Mouse (Mus musculus) CD4-positive, CD25-positive, alpha-beta regulatory T cell, adult 4 months (primary cell): ENCODE measurements around the gene Hoxd3. TPM values are rescaled to one million over a fixed set of nuclear protein-coding genes. Genes with fewer than 3 reads are reported as not detected.

Source experiments
- ATAC-seq: one replicate; pipeline ENCODE4 v1.8.0; 2017
- polyA plus RNA-seq, 2 experiments: library from polyadenylated mRNA; unstranded; fragments of 100-300 nt; shearing (Covaris generic); gene quantifications; one replicate each; pipeline ENCODE4 v1.2.1; 2017

Hoxd3 gene
- polyA plus RNA-seq: not detected

DNA sequence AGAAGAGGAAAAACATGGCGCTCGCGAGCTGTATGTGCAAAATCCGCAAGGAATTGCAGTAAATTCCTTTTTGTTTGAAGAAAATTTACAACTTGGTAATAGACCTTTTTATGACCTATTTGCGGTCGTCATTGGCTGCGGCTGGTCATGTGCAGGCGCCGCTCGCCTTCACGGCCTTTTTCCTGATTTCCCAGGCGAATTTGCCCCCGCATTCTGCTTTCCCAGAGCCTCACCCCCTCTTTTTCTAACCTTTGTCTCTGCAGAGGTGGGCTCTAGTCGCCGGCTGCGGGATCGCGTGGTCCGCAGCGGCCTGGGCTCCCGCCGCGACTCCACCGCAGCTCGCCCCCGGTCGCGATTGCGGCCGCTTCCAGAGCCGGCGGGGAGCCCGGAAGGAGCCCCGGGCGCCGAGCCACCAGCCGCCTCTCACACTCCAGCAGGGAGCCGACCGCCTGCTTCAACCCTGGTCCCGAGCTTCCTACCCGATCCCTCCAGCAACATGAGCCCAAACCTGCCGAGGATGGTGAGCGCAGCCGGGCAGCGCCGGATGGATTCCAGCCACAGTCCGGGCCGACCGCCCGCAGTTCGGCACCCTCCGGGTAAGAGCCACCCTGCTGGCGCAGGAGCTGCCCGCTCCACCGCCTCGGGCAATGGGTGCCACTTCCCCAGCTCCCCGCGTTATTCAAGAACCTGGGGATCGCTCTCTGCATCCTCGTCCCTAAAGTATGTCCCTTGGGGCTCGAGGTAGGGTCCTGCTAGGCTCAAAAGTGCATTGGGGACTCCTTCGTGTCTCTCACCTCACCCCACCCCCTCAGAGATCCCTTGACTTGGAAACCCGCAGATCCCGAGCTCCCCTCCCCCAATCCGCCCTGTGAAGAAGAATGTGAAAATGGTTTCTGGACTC, at the start of gene Hoxd3, which contains the start of gene Hoxd4:
Hoxd3 (plus strand) TSS at position 207 of the 901 bp plus-strand sequence.
Hoxd4 (plus strand) TSS at position 209 of the 901 bp plus-strand sequence.
- ATAC-seq: no peak

DNA sequence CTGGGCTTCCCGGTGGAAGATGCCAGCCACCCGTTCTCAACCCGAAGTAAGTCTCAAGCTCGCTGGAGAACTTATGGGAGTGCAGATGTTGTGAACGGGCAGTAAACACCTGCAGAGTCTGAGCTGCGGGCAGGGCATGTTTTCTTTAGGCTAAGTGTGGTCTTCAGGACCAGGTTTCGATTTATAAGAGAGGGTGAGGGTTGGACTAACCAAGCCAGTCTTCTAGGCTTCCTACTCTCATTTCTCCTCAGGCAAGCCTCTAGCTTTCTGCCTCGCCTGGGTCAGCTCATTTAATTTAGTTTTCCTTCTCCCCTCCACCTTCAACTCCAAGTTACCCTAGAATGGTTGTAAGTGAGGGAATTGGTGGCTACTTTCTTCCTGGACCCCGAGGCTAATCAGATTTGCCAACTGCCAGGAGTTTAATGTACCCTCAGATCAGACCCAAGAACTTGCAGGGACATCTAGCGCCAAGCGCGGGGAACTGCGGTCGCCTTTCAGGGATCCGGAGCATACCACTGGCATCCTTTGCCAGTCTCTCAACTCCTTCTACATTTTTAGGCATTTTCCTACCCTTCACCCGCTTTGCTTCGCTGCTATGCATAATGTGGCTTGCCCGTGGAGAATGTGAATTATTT, 48.3 kb upstream of the Hoxd3 start:
- peak; percentile 55 for ATAC-seq

DNA sequence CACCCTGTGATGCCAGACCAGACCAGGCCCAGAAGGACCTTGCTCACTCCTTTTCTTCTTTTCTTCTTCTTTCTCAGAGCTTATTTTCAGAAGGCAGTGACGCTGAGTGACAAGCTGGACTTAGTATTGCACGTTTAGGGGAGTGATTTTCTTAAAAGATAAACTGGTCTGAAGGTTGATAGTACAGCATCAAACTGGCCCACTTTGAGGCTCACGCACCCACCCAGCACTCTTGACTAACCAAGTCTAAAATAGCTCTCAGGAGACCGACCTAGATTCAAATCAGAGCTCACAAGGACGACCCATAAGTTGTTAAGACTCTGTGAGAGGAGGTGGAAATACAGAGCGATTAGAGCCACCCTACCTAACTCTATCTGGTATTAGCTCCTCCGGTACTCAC, 45.3 kb upstream of the Hoxd3 start:
- ATAC-seq: no peak

DNA sequence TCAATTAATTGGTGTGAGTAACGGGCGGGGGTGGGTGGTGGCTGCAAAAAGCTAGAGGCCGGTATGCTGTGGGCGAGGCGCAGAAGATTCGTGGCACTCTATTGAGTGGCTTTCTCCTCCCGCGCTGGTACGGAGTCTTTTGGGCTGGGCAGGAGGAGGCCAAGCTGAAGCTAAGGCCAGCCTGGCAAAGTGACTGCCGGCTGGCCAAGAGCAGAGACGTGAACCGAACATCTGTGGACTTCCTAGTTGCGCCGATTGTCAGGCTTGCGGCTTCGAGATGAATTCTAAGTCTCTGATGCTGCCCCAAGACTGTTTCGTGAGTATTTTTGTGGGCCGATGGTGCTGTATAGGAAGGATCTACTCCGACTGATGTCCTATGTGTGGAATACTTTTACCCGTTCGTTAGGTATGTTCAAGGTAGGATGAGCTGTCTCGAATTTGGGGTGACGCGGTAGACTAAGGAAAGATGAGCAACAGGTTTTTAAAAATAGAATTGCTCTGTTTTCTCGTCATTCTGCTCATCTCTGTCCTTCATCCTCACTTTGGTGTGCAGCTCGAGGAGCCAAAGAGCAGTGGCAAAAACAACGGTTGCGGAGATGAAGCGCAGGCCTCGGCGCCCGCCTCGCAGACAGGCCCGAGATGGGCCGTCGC, 44.4 kb upstream of the Hoxd3 start:
- ATAC-seq: no peak

DNA sequence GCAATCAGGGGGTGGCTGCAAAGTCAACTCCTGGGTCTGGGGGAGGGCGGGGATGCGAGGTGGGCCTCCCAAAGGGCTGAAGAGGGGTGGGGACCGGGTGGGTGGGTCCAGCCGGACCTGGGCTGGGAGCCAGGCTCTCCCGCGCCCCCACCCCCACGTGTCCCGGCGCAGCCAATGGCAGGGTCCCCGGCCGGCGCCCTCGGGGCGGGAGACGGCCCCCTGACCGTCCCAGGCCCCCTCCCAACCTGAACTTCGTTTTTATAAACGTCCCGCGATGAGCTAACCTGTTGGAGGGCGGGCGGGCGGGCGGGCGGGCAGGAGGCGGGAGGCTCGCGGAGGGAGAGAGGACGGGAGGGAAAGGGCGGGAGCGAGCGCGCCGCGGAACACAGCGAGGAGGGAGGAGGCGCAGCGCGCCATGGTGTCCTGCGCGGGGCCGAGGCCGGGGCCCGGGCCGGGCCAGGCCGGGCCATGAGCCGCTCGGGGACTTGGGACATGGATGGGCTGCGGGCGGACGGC, 43.8 kb upstream of the Hoxd3 start, which contains the start of gene Hoxd13:
Hoxd13 (plus strand) TSS at position 469 of the 516 bp plus-strand sequence.
- ATAC-seq: no peak

DNA sequence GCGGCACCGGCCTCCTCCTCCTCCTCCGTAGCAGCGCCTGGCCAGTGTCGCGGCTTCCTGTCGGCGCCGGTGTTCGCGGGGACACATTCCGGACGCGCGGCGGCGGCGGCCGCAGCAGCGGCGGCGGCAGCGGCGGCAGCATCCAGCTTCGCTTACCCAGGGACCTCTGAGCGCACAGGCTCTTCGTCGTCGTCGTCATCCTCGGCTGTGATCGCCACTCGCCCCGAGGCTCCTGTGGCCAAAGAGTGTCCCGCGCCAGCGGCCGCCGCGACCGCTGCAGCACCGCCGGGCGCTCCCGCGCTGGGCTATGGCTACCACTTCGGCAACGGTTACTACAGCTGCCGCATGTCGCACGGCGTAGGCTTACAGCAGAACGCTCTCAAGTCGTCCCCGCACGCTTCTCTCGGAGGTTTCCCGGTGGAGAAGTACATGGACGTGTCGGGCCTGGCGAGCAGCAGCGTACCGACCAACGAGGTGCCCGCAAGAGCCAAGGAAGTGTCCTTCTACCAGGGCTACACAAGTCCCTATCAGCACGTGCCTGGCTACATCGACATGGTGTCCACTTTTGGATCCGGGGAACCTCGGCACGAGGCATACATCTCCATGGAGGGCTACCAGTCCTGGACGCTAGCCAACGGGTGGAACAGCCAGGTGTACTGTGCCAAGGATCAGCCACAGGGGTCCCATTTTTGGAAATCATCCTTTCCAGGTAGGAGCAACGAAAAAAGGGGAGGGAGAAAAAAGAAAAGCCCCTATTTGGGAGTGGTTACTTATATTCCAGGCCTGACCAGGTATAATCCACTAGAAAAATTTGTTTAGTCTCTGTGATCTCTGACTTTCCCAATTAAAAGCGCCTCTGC, 43.1 kb upstream of the Hoxd3 start:
- no peak for ATAC-seq

DNA sequence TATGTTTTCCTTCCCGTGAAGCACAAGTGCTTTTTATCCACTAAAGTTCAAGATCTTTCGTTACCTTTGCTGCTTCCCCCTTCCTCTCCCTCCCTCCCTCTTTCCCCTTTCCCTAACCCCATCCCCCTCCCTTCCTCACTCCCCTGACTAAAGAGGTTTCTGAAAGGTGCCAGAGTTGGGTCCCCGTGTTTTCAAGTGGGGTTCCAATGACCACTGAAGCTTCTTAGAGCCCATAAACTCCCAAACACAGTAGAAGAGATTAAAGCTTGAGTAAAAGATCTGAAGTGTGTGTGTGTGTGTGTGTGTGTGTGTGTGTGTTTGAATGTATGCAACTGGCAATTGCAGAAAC, 42.5 kb upstream of the Hoxd3 start:
- no peak for ATAC-seq

GRCm38 (mm10) chr2:74669650-74670235, 42.0 kb upstream of the Hoxd3 start:
- no peak for ATAC-seq

- ATAC-seq: no peak
These were observed 41.0 kb upstream of the Hoxd3 start for GRCm38 (mm10) chr2:74670632-74671188.

DNA sequence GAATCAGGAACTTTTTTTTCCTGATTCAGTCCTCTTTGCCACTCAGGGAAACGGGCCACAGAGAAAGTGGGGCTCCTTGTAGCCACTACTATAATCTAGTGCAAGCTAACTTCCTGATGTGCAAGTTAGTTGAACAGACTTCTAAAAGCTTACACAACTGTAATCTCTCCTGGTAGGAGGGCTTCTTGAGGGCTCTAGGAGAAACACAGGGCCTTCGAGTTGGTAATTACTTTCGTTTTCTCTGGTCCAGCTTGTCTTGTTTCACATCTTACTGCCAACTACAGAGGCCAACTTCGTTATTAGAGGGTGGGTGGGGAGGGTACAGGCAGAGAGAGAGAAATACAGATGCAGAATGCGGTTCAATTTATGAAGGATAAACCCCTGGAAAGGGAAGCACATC, 39.9 kb upstream of the Hoxd3 start:
- no peak for ATAC-seq

DNA sequence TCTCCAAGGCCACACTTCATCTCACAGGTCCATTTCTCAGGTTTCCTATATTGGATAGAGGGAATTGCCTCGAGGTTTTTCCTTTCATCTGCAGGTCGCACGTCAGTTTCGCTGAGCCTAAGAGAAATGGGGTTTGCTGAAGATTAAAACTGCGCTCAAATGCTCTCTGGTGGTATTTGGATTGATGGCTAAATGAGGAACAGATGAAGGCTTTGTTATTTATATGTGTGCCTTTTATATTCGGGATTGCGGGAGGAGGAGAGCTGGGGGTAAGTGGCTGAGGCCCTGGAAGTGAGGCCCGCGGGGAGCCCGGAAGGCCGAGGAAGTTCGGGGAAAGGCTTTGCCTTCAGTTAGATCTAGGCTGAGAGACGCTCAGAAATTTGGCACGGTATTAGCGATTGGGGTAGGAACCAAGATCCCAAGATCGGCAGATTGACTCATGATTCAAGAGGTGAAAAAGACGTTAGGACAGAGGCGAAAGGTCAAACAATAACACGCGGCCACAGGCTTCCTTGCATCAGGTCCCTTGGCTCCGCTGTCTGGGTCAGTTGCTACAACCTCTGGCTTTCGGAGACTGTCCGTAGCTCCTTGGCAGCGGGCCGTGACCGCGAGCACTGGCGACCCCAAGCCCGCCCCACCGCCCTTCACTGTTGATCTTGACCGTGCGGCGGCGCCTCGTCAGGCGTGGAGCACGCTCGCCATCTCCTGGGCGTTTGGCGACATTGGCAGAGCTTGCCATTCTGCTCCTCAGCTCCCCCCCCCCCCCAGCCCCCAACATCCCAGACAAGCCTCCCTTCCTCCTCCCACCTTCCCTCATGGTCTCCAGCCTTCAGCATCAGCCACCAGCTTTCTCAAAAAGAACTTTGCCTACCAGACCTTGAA, 39.0 kb upstream of the Hoxd3 start:
- peak; percentile 72 for ATAC-seq

- ATAC-seq: no peak
These were observed 37.8 kb upstream of the Hoxd3 start for GRCm38 (mm10) chr2:74673835-74674425.

GRCm38 (mm10) chr2:74674881-74675665, 36.7 kb upstream of the Hoxd3 start, which contains the start of gene Hoxd12:
TSS of gene Hoxd12 (plus strand) at chr2:74675013.
- ATAC-seq: no peak

GRCm38 (mm10) chr2:74675666-74676282, 36.0 kb upstream of the Hoxd3 start:
- no peak for ATAC-seq

DNA sequence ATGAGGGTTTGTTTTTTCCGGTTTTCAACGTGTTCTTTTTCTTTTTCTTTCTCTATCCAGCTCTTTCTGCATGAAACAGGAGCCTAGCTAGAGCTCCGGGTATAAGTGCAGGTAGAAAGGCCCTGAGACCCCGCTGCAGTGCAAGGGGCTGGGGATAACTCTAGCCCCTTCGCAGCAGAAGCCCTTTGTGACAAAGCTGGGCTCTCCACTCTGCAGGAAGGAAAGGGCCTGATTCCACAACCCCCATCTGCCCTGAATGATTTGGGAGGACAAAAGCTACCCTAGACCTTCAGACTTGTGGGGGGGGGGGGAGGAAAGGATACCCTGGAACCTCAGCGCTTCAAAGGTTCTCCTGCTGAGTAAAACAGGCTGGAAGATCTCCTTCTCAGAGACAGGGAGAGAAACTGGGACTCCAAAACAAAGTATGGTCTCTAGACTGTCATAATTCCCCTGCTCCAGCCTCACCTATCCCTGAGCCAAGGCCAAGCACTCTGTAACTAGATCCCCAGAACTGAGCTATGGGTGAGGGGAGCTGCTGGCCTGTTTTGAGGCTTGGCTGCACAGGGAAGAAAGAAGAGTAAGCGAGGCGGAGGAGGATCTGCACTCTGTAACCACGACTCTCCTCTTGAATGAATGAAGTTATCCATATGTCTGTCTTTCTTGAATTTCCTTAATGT, 35.2 kb upstream of the Hoxd3 start:
- ATAC-seq: no peak

GRCm38 (mm10) chr2:74677106-74677505, 34.6 kb upstream of the Hoxd3 start:
- no peak for ATAC-seq

DNA sequence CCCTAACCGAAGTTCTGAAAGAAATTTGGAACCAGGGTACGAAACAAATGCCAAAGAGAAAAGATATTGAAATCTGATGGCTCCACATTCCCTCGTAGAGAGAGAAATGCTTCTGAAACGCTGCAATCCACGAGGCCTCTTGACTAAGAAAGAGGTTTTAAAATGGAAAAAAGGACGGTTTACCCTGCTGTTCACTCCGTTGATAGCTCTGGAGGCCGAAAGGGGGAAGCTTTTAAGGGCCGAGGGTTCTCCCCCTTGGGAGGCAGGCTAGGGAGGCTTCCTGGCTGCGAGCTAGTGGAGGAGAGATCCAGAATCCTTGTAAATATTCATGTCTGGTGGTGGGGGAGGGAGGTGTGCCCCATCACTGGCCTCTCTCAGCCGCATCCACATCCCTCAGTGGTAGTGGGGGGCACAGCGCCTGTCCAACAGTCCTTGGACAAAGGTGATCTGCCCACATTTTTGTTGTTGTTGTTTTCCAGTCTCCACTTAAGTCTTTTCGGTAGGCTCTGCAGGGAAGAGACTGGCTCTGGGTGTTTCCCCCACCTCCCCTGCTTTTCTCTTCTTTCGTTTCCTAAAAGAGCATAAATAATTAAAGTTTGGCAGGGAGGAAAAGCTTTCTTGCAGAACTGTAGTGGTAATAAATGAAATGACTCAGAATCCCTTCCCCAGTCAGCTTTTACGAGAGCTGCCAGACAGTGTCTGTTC, 32.7 kb upstream of the Hoxd3 start, which contains the start of gene Hoxd11:
Hoxd11 (plus strand) TSS at position 667 of the 705 bp plus-strand sequence.
- no peak for ATAC-seq
